Mouse (Mus musculus) embryonic stem cell, embryonic (primary cell): ENCODE results near the gene Sumo3.

Experiments
- CTCF ChIA-PET, 4 experiments: fragments of 300-600 bp in 2 of 4; fragments of 350-600 bp in 2 of 4; sonication (Branson Sonifier 250); formaldehyde crosslinking; loops; one replicate each; lab custom pipeline; 2022; ENCODE audit warnings: inconsistent platforms in 2 of 4; lab: Charles Lee
- POLR2A ChIA-PET, 4 experiments: fragments of 300-600 bp in 2 of 4; fragments of 350-600 bp in 2 of 4; sonication (Branson Sonifier 250); formaldehyde crosslinking; loops; one replicate each; lab custom pipeline; 2022; ENCODE audit warnings: antibody characterized with exemption in 4 of 4, inconsistent platforms in 1 of 4; lab: Charles Lee

The Sumo3 gene

DNA sequence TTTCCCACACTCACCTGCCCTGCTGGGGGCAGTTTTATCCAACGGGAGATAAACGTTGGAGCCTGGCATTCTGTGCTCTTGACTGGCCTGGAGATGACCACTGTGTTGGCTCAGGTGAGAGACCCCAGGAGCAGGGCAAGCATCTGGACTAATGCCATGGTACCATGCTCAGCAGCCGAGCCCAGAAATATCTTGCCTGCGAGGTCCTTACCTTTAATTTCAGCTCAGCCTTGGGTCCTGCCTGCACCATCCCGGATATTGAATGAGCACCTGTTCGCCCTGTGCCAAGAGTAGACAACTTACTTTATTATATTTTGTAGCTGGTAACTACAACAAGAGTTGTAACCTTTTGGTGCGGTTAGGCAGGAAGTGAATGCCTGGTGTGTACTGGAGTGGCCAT lies 958 bp downstream of the Sumo3 start:
- ChIA-PET POLR2A (interaction anchor here in 3 of 4 experiments (0.6 to 3.2 kb wide), 33 partner anchors 9 to 574 kb away, joined by 3 to 49 read pairs (median 8); partner anchors contain the start of genes Pttg1ip (in 3 of the 3), Ube2g2 (in 3 of the 3) and Pofut2 (in 1 of the 3)), CTCF (interaction anchor here in 2 of 4 experiments (1.1 to 2.1 kb wide), 4 partner anchors 16 to 25 kb away, joined by 3 to 8 read pairs (median 5); no protein-coding TSS in a partner anchor)

- CTCF ChIA-PET, result interaction anchor here in 2 of 4 experiments (0.5 to 2.1 kb wide), 5 partner anchors 16 to 40 kb away, joined by 3 to 8 read pairs (median 5); no protein-coding TSS in a partner anchor
These were observed 1.5 kb downstream of the Sumo3 start for GRCm38 (mm10) chr10:77607441-77607840.

DNA sequence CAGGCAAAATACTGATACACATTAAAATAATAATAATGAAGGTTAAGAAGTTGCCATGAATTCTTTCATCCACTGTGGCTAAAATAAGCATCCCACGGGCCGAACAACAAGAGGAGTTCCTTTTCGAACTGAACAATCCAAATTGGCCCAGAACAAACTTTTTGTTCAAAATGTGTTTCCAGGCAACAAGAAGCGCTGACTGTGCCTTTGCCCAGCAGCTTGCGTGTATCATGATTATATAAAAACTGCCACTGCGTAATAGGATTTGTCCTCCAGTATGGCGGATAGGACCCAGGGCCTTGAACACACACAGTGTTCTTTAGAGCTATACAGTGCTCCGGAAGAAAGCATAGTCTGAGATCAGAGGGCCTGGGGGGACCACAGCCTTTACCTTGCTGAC lies 2.7 kb downstream of the Sumo3 start:
- CTCF ChIA-PET, result interaction anchor here in 1 of 4 experiments (0.6 to 2.1 kb wide), 3 partner anchors 18 to 116 kb away, joined by 3 to 6 read pairs (median 3); no protein-coding TSS in a partner anchor
- POLR2A ChIA-PET, result interaction anchor here (0.6 to 3.2 kb wide), 21 partner anchors 8 to 101 kb away, joined by 3 to 49 read pairs (median 9); partner anchors contain the start of genes Pttg1ip (in 3 of the 4) and Ube2g2 (in 3 of the 4)

More at GRCm38 (mm10) chr10:77607441-77607840, 1.5 kb downstream of the Sumo3 start:
- POLR2A ChIA-PET, result interaction anchor here (0.6 to 3.2 kb wide), 43 partner anchors 8 to 716 kb away, joined by 3 to 49 read pairs (median 5); partner anchors contain the start of genes Pttg1ip (in 3 of the 4), Ube2g2 (in 3 of the 4) and Pofut2 (in 1 of the 4)

GRCm38 (mm10) chr10:77610221-77610961 lies 4.5 kb downstream of the Sumo3 start:
- CTCF ChIA-PET, result interaction anchor here in 3 of 4 experiments (0.6 to 1.5 kb wide), 3 partner anchors 19 to 226 kb away, joined by 3 to 5 read pairs (median 4); no protein-coding TSS in a partner anchor
- POLR2A ChIA-PET, result interaction anchor here in 3 of 4 experiments (0.6 to 3.2 kb wide), 15 partner anchors 9 to 39 kb away, joined by 3 to 12 read pairs (median 4); partner anchors contain the start of genes Ube2g2 (in 3 of the 3) and Pttg1ip (in 2 of the 3)

- ChIA-PET CTCF (interaction anchor here in 2 of 4 experiments (0.6 to 1.7 kb wide), 2 partner anchors 70 kb away, joined by 3 read pairs; no protein-coding TSS in a partner anchor), POLR2A (interaction anchor here in 2 of 4 experiments (1.0 to 1.8 kb wide), 9 partner anchors 8 to 41 kb away, joined by 3 to 11 read pairs (median 4); partner anchors contain the start of genes Ube2g2 (in 2 of the 2) and Pttg1ip (in 1 of the 2))
These were observed 7.5 kb downstream of the Sumo3 start for GRCm38 (mm10) chr10:77613409-77613808.

- CTCF ChIA-PET, result interaction anchor here in 3 of 4 experiments (0.6 to 1.2 kb wide), 7 partner anchors 9 to 87 kb away, joined by 3 to 6 read pairs (median 3); no protein-coding TSS in a partner anchor
- POLR2A ChIA-PET, result interaction anchor here (0.6 to 7.5 kb wide), 18 partner anchors 8 to 519 kb away, joined by 3 to 49 read pairs (median 3); partner anchors contain the start of genes Pttg1ip (in 2 of the 4) and Pfkl (in 1 of the 4)
These were observed 9.8 kb downstream of the Sumo3 start for GRCm38 (mm10) chr10:77615647-77616046.

DNA sequence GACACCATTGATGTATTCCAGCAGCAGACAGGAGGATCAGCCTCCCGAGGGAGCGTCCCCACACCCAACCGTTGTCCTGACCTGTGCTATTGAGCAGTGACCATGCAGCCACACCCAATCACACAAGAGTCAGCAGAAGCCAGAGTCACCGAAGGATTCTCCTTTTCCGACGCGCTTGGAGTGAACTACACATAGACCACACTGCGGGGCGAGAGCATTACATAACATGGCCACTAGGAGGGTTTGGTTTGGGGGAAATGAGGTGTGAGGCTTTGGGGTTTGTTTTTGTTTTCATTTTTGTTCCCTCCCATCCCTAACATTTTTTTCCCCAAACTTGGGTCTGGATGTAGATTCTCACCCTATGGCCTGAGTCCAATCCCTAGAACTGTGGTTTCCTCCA lies 10.3 kb downstream of the Sumo3 start:
- ChIA-PET POLR2A (interaction anchor here in 3 of 4 experiments (0.6 to 7.5 kb wide), 17 partner anchors 9 to 887 kb away, joined by 3 to 49 read pairs (median 5); partner anchors contain the start of genes Pttg1ip (in 2 of the 3), Lrrc3 (in 1 of the 3) and Pfkl (in 1 of the 3)), CTCF (interaction anchor here in 1 of 4 experiments (0.7 to 1.2 kb wide), 3 partner anchors 11 to 31 kb away, joined by 3 to 5 read pairs (median 3); no protein-coding TSS in a partner anchor)

DNA sequence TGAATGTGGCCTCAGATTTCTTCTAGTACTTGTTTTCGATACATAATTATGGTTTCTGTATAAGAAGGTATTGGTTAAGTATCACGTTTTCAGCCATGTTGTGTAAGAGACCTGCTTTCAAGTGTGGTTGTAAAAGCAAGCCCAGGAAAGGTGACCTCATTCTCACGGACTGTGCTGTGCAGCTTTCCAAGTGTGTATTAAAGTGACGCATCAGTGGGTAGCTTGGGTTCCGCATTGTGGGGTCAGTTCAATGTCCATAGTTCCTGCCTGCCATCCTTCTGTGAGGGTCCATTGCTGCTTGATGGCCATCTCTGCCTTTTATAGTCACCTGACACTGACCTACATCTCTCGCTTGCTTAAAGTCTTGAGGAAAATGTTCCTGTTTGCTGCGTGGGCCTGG lies 11.0 kb downstream of the Sumo3 start:
- CTCF ChIA-PET, result interaction anchor here in 1 of 4 experiments (1.3 kb wide), 1 partner anchor 12 kb away, joined by 3 read pairs; no protein-coding TSS in a partner anchor
- POLR2A ChIA-PET, result interaction anchor here in 3 of 4 experiments (0.5 to 7.5 kb wide), 9 partner anchors 10 to 426 kb away, joined by 3 to 49 read pairs (median 4); partner anchors contain the start of gene Lrrc3 (in 1 of the 3)

- POLR2A ChIA-PET, result interaction anchor here in 3 of 4 experiments (0.5 to 7.5 kb wide), 32 partner anchors 8 to 704 kb away, joined by 3 to 49 read pairs (median 4); partner anchors contain the start of genes Pttg1ip (in 3 of the 3) and Fam207a (in 1 of the 3)
- CTCF ChIA-PET, result interaction anchor here in 1 of 4 experiments (0.9 to 2.5 kb wide), 4 partner anchors 17 to 79 kb away, joined by 3 to 14 read pairs (median 4); no protein-coding TSS in a partner anchor
These were observed 15.6 kb downstream of the Sumo3 start for GRCm38 (mm10) chr10:77621546-77621945.

- POLR2A ChIA-PET, result interaction anchor here in 3 of 4 experiments (0.5 to 7.5 kb wide), 42 partner anchors 9 to 491 kb away, joined by 3 to 49 read pairs (median 4); partner anchors contain the start of genes Pttg1ip (in 3 of the 3) and Fam207a (in 1 of the 3)
These were observed 16.4 kb downstream of the Sumo3 start, which contains the start of gene Ube2g2 for GRCm38 (mm10) chr10:77622055-77622988. TSS of gene Ube2g2 (plus strand) at chr10:77622275.

GRCm38 (mm10) chr10:77623069-77623492 lies 17.2 kb downstream of the Sumo3 start:
- ChIA-PET CTCF (interaction anchor here in 2 of 4 experiments (0.7 to 2.5 kb wide), 4 partner anchors 32 to 106 kb away, joined by 3 to 14 read pairs (median 4); no protein-coding TSS in a partner anchor), POLR2A (interaction anchor here in 3 of 4 experiments (0.6 to 6.0 kb wide), 15 partner anchors 13 to 971 kb away, joined by 3 to 39 read pairs (median 3); partner anchors contain the start of gene Pttg1ip (in 1 of the 3))

More at GRCm38 (mm10) chr10:77622055-77622988, 16.4 kb downstream of the Sumo3 start, which contains the start of gene Ube2g2:
- CTCF ChIA-PET, result interaction anchor here in 2 of 4 experiments (0.9 to 2.5 kb wide), 4 partner anchors 17 to 79 kb away, joined by 3 to 14 read pairs (median 4); no protein-coding TSS in a partner anchor

DNA sequence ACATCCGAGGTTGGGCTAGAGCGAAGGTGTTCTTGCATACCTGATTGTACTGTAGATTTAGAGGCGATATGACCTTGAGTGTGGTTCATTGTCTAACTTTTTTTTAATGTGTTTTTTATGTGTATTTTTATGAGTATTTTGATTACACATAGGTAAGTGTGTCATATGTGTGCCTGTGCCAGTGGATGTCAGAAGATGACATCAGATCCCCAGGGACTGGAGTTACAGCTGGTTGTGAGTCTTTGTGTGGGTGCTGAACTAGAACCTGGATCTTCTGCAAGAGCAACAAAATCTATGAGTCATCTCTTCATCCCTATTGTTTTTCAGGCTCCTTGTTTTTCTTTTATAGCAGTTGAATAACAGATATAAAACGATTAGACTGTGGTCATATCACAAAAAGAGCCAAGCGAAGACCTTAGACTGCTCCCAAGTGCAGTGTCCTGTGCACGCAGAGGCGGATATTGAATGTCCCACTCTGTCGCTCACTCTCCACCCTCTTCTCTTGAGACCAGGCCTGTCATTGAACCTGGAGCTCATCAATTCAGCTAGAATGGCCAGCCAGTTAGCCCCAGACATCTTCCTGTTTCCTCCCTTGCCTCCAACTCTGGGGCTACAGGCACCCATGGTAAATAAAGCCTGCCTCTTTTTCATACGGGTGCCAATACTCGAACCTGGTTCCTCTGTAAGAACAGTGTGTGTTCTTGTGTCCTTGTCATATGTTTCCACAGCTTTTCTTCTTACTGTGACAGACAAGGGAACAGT lies 17.9 kb downstream of the Sumo3 start:
- POLR2A ChIA-PET, result interaction anchor here in 3 of 4 experiments (0.6 to 6.0 kb wide), 17 partner anchors 10 to 1131 kb away, joined by 3 to 39 read pairs (median 3); no protein-coding TSS in a partner anchor
- CTCF ChIA-PET, result interaction anchor here in 3 of 4 experiments (0.6 to 2.5 kb wide), 6 partner anchors 8 to 107 kb away, joined by 3 to 14 read pairs (median 4); partner anchors contain the start of gene Pttg1ip (in 1 of the 3)

GRCm38 (mm10) chr10:77624570-77624995 lies 18.7 kb downstream of the Sumo3 start:
- CTCF ChIA-PET, result interaction anchor here in 3 of 4 experiments (0.6 to 1.3 kb wide), 4 partner anchors 9 to 107 kb away, joined by 3 to 4 read pairs (median 3); partner anchors contain the start of gene Pttg1ip (in 1 of the 3)
- POLR2A ChIA-PET, result interaction anchor here in 3 of 4 experiments (0.6 to 2.6 kb wide), 8 partner anchors 10 to 1130 kb away, joined by 3 to 6 read pairs (median 4); partner anchors contain the start of gene Pttg1ip (in 1 of the 3)

- POLR2A ChIA-PET, result interaction anchor here in 3 of 4 experiments (0.6 to 2.5 kb wide), 3 partner anchors 21 to 57 kb away, joined by 3 to 7 read pairs (median 6); no protein-coding TSS in a partner anchor
- CTCF ChIA-PET, result interaction anchor here in 2 of 4 experiments (0.6 to 2.0 kb wide), 4 partner anchors 19 to 257 kb away, joined by 3 to 7 read pairs (median 6); no protein-coding TSS in a partner anchor
These were observed 20.1 kb downstream of the Sumo3 start for GRCm38 (mm10) chr10:77626036-77626435.
